Mouse (Mus musculus): ENCODE measurements around the gene Lrch3. TPM values are rescaled to one million over a fixed set of nuclear protein-coding genes. Genes with fewer than 3 reads are reported as not detected.

Lrch3 gene
- polyA plus RNA-seq, 1 experiment from 2014 or later: 24.3 TPM

DNA sequence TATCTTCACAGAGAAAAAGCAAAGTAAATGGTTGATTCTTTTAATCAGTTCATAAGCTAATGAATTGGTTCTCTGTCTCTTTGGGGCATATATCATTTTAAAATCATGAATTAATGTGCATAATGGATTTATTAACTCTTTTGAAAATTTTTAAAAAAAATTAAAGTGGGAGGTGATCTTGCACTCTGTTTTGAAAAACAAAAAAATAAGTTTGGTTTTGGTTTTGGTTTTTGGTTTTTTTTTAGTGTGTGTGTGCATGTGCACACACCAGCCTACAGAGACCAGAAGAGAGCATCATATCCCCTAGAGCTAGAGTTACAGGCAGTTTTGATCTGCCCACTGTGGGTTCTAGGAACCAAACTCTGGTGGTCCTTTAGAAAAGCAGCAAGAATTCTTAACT is 35.4 kb downstream of the Lrch3 start:
- Histone ChIP-seq H3K4me3 (ENCODE audit: low read depth, low read length) (no peak overlapping the region), H3K36me3 (ENCODE audit: control insufficient read depth, insufficient read depth, low read length) (peaks cover 8% of the 10 kb centered on the region; the same call in 1 of the 2 replicates), H3K27ac (ENCODE audit: low read depth, low read length) (no peak overlapping the region), H3K27me3 (replicated peaks; ENCODE audit: control insufficient read depth, insufficient read depth, low read length) (no peaks in the 10 kb centered on the region), H3K9me3 (replicated peaks; ENCODE audit: control insufficient read depth, low read length) (no peaks in the 10 kb centered on the region), H3K4me2 (ENCODE audit: low read length) (no peak overlapping the region), H3K9ac (ENCODE audit: low read length) (no peak overlapping the region), H3K4me1 (ENCODE audit: control insufficient read depth, insufficient read depth, low read length) (no peaks in the 10 kb centered on the region)
- DNase-seq (ENCODE audit: low spot score) (no peak), ATAC-seq (no peak)

DNA sequence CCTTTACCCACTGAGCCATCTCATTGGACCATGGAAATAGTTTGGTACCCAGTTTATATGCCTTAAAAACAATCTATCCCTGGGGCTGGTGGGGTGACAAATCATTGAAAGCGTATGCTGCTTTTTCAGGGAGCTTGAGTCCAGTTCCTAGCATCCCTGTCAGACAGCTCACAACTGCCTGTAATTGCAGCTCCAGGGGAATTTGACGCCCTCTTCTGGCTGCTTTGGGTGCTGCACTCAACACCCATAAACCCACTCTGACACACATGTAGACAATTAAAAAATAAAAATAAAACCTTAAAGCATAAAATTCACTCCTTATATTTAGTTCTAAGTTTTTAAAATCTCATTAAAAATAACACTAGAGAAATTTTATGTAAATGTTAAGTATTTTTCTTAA is 37.2 kb downstream of the Lrch3 start:
- H3K27ac ChIP-seq (ENCODE audit: low read depth, low read length): no peak overlapping the region
- no peak for ATAC-seq
- H3K4me2 ChIP-seq (ENCODE audit: low read length): no peak overlapping the region
- no peak for DNase-seq (ENCODE audit: low spot score)
- 88% methylated on average over 2 of the region's 2 CpGs for WGBS
- H3K36me3 ChIP-seq (ENCODE audit: control insufficient read depth, insufficient read depth, low read length): peaks cover 16% of the 10 kb centered on the region
- no peaks in the 10 kb centered on the region for H3K4me1 ChIP-seq (ENCODE audit: control insufficient read depth, insufficient read depth, low read length)
- no peaks in the 10 kb centered on the region for H3K9me3 ChIP-seq (replicated peaks; ENCODE audit: control insufficient read depth, low read length)
- H3K4me3 ChIP-seq (ENCODE audit: low read depth, low read length): no peak overlapping the region
- H3K9ac ChIP-seq (ENCODE audit: low read length): no peak overlapping the region
- H3K27me3 ChIP-seq (replicated peaks; ENCODE audit: control insufficient read depth, insufficient read depth, low read length): no peaks in the 10 kb centered on the region

DNA sequence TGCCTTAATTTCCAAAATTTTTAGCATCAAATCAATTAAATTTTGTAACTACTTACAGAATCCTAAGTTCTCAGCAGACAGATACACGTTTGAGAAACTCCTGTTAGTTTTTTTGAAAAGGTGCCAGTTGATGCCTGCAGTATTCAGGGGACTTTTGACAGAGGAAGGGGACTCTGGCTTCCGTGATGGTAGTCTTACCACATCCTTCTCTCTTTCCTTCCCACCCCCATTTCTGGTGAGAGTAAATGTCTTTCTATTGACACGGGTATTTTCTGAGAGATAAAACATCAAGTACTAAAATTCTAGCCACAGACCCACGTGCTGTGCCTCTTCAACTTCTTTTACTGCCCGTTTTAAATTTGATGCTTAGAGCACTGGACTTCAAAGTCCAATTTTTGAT is 39.9 kb downstream of the Lrch3 start:
- Histone ChIP-seq H3K9me3 (replicated peaks; ENCODE audit: control insufficient read depth, low read length) (no peaks in the 10 kb centered on the region), H3K27ac (ENCODE audit: low read depth, low read length) (no peak overlapping the region), H3K27me3 (replicated peaks; ENCODE audit: control insufficient read depth, insufficient read depth, low read length) (no peaks in the 10 kb centered on the region), H3K4me3 (ENCODE audit: low read depth, low read length) (no peak overlapping the region), H3K9ac (ENCODE audit: low read length) (no peak overlapping the region), H3K36me3 (ENCODE audit: control insufficient read depth, insufficient read depth, low read length) (peaks cover 20% of the 10 kb centered on the region), H3K4me1 (ENCODE audit: control insufficient read depth, insufficient read depth, low read length) (no peaks in the 10 kb centered on the region), H3K4me2 (ENCODE audit: low read length) (no peak overlapping the region)
- WGBS: 84% methylated on average over 5 of the region's 5 CpGs
- ATAC-seq (no peak), DNase-seq (ENCODE audit: low spot score) (no peak)

DNA sequence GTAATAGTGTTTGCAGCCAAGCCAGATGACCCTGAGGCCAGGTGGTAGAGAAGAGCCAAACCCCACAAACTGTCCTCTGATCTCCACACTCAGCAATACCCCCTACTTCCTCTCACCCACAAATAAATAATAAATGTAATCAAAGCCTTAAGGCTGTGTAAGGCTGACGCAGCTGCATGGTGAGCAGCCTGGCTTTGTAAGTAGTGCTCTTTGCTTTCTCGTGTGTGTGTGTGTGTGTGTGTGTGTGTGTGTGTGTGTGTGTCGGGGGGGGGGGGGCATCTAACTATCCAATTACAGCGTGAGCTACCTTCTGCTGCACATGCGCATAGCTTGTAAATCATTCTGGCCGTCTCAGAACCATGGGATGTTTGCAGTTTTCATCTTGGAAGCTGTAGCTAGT is 40.4 kb downstream of the Lrch3 start:
- H3K27me3 ChIP-seq (replicated peaks; ENCODE audit: control insufficient read depth, insufficient read depth, low read length): no peaks in the 10 kb centered on the region
- no peak for DNase-seq (ENCODE audit: low spot score)
- no peak overlapping the region for H3K4me2 ChIP-seq (ENCODE audit: low read length)
- WGBS: 73% methylated on average over 6 of the region's 6 CpGs
- no peak overlapping the region for H3K4me3 ChIP-seq (ENCODE audit: low read depth, low read length)
- peaks cover 21% of the 10 kb centered on the region for H3K36me3 ChIP-seq (ENCODE audit: control insufficient read depth, insufficient read depth, low read length)
- ATAC-seq: no peak
- H3K4me1 ChIP-seq (ENCODE audit: control insufficient read depth, insufficient read depth, low read length): no peaks in the 10 kb centered on the region
- no peak overlapping the region for H3K27ac ChIP-seq (ENCODE audit: low read depth, low read length)
- H3K9ac ChIP-seq (ENCODE audit: low read length): no peak overlapping the region
- H3K9me3 ChIP-seq (replicated peaks; ENCODE audit: control insufficient read depth, low read length): no peaks in the 10 kb centered on the region

DNA sequence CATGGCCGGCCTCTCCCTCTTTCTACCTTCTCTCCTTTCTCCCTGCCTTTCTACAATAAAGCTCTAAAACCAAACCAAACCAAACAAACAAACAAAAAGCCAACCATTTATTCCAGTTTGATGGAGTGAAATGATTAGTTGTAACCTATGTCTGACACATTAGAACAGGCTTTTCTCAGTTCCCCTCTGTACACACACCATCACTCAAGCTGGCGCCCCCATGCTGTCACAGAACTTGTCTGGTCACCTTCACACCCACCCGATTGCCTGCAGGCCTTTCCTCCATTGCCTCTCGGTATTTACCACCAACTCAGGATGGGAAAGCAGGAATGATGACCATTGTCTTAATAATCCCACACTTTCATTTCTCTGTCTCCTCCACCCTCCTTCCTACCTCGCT is 43.0 kb downstream of the Lrch3 start:
- Histone ChIP-seq H3K4me2 (ENCODE audit: low read length) (no peak overlapping the region), H3K9me3 (replicated peaks; ENCODE audit: control insufficient read depth, low read length) (no peaks in the 10 kb centered on the region), H3K27ac (ENCODE audit: low read depth, low read length) (no peak overlapping the region), H3K9ac (ENCODE audit: low read length) (no peak overlapping the region), H3K4me1 (ENCODE audit: control insufficient read depth, insufficient read depth, low read length) (no peaks in the 10 kb centered on the region), H3K27me3 (replicated peaks; ENCODE audit: control insufficient read depth, insufficient read depth, low read length) (no peaks in the 10 kb centered on the region), H3K4me3 (ENCODE audit: low read depth, low read length) (no peak overlapping the region), H3K36me3 (ENCODE audit: control insufficient read depth, insufficient read depth, low read length) (peaks cover 36% of the 10 kb centered on the region)
- DNase-seq (ENCODE audit: low spot score): no peak
- no peak for ATAC-seq
- WGBS: 72% methylated on average over 5 of the region's 5 CpGs

DNA sequence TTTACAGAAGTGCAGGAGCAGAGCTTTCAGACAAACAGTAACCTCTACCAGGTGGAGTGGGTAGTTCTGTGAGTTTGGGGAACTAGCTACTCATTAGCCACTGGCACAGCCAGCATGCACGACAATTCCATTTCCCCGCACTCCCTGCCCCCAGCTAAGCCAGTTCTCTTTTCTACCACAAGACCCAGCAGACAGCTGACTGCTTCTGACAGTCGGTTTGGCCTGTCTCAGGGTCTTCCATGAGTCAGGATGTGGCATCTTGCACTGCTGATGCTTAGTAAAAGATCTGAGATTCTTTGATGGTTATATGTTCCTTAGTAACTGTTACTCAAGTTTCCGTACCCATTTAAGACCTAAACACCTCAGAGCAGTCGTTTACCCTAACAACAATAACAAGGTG is 58.6 kb downstream of the Lrch3 start:
- no peaks in the 10 kb centered on the region for H3K9me3 ChIP-seq (replicated peaks; ENCODE audit: control insufficient read depth, low read length)
- 74% methylated on average over 5 of the region's 5 CpGs for WGBS
- no peak overlapping the region for H3K4me2 ChIP-seq (ENCODE audit: low read length)
- H3K36me3 ChIP-seq (ENCODE audit: control insufficient read depth, insufficient read depth, low read length): peaks cover 33% of the 10 kb centered on the region
- no peaks in the 10 kb centered on the region for H3K27me3 ChIP-seq (replicated peaks; ENCODE audit: control insufficient read depth, insufficient read depth, low read length)
- H3K27ac ChIP-seq (ENCODE audit: low read depth, low read length): no peak overlapping the region
- no peak overlapping the region for H3K4me3 ChIP-seq (ENCODE audit: low read depth, low read length)
- no peak overlapping the region for H3K9ac ChIP-seq (ENCODE audit: low read length)
- H3K4me1 ChIP-seq (ENCODE audit: control insufficient read depth, insufficient read depth, low read length): no peaks in the 10 kb centered on the region
- DNase-seq (ENCODE audit: low spot score) (no peak), ATAC-seq (no peak)

DNA sequence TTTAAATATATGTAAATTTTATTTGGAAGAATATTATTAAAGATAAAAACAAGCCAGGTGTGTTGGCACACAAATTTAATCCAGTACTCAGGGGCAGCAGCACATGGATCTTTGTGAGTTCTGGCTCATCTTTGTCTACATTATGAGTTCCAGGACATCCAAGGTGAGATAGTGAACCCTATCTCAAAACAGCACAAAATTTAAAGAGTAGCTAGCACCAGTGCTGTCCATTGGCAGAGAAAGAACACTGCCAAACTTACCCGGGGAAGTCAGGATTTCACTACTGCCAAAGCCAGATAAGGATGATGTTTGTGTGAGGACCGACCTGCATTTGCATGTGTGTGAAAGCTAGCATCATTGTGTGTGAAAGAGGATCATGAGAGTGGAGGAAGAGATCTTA is 59.1 kb downstream of the Lrch3 start:
- no peak overlapping the region for H3K9ac ChIP-seq (ENCODE audit: low read length)
- H3K4me1 ChIP-seq (ENCODE audit: control insufficient read depth, insufficient read depth, low read length): no peaks in the 10 kb centered on the region
- WGBS: 84% methylated on average over 2 of the region's 2 CpGs
- H3K27me3 ChIP-seq (replicated peaks; ENCODE audit: control insufficient read depth, insufficient read depth, low read length): no peaks in the 10 kb centered on the region
- no peaks in the 10 kb centered on the region for H3K9me3 ChIP-seq (replicated peaks; ENCODE audit: control insufficient read depth, low read length)
- no peak overlapping the region for H3K27ac ChIP-seq (ENCODE audit: low read depth, low read length)
- no peak overlapping the region for H3K4me3 ChIP-seq (ENCODE audit: low read depth, low read length)
- ATAC-seq: no peak
- H3K36me3 ChIP-seq (ENCODE audit: control insufficient read depth, insufficient read depth, low read length): peaks cover 36% of the 10 kb centered on the region
- no peak overlapping the region for H3K4me2 ChIP-seq (ENCODE audit: low read length)
- DNase-seq (ENCODE audit: low spot score): no peak

DNA sequence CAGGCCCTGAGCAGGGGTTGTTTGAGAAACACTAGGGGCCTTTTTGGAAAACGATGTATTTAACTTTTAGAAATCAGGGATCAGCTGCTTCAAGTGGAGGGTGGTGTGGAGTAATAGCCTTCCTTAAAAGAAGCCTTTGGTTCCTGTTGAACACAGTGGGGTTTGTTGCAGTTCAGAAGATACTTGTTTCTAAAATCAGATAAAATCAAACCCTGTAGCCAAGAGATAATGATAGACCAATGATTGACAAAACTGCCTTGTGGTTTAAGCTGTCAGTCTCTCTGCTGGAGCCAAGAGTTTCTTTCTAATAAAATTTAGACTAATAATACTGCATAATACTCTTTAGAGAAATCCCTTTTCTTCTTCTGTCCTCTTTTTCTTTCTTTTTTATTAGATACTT is 66.3 kb downstream of the Lrch3 start:
- Histone ChIP-seq H3K4me1 (ENCODE audit: control insufficient read depth, insufficient read depth, low read length) (no peaks in the 10 kb centered on the region), H3K36me3 (ENCODE audit: control insufficient read depth, insufficient read depth, low read length) (peaks cover 70% of the 10 kb centered on the region), H3K27me3 (replicated peaks; ENCODE audit: control insufficient read depth, insufficient read depth, low read length) (no peaks in the 10 kb centered on the region), H3K9ac (ENCODE audit: low read length) (no peak overlapping the region), H3K27ac (ENCODE audit: low read depth, low read length) (no peak overlapping the region), H3K4me3 (ENCODE audit: low read depth, low read length) (no peak overlapping the region), H3K4me2 (ENCODE audit: low read length) (no peak overlapping the region), H3K9me3 (replicated peaks; ENCODE audit: control insufficient read depth, low read length) (no peaks in the 10 kb centered on the region)
- no peak for DNase-seq (ENCODE audit: low spot score)
- no peak for ATAC-seq
- 73% methylated on average over 1 of the region's 1 CpGs for WGBS

DNA sequence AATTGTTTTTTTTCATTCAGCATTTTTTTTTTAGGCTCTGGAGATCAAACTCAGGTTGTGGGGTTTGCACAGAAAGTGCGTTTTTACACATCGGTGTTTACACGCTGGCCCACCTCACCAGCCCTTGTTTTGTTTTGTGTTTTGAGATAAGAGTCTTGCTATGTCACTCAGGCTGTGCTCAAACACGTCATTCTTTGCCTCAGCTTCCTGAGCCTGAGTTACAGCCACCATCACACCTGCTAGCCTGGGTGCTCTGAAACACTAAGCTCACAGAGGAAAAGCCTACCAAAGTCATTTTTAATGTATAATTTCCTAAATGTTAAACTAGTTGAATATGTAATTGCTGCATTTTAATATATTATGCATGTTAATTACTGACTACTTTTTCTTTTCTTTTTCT is 67.5 kb downstream of the Lrch3 start:
- H3K4me3 ChIP-seq (ENCODE audit: low read depth, low read length): no peak overlapping the region
- H3K4me1 ChIP-seq (ENCODE audit: control insufficient read depth, insufficient read depth, low read length): no peaks in the 10 kb centered on the region
- no peak overlapping the region for H3K27ac ChIP-seq (ENCODE audit: low read depth, low read length)
- H3K9me3 ChIP-seq (replicated peaks; ENCODE audit: control insufficient read depth, low read length): no peaks in the 10 kb centered on the region
- ATAC-seq (no peak), DNase-seq (ENCODE audit: low spot score) (no peak)
- WGBS: 93% methylated on average over 4 of the region's 4 CpGs
- no peak overlapping the region for H3K9ac ChIP-seq (ENCODE audit: low read length)
- H3K36me3 ChIP-seq (ENCODE audit: control insufficient read depth, insufficient read depth, low read length): peaks cover 70% of the 10 kb centered on the region
- no peaks in the 10 kb centered on the region for H3K27me3 ChIP-seq (replicated peaks; ENCODE audit: control insufficient read depth, insufficient read depth, low read length)
- no peak overlapping the region for H3K4me2 ChIP-seq (ENCODE audit: low read length)

DNA sequence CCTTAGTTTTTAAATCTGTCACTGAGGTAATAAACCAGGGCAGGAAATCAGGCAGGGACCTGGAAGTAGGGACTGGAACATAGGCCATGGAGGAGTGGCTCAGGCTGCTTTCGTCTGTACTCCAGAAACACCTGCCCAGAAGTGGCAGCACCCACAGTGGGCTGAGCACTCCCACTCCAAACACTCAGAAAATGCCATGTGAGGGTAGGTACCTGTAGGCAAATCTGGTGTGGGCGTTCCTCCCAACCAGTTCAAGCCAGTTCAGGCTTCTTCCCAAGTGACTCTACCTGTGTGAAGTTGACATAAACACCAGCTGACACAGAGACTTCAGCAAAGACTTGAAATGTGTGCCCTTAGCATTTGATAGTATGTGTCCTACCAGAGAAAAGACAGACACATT is 70.7 kb downstream of the Lrch3 start:
- Histone ChIP-seq H3K4me2 (ENCODE audit: low read length) (no peak overlapping the region), H3K4me1 (ENCODE audit: control insufficient read depth, insufficient read depth, low read length) (no peaks in the 10 kb centered on the region), H3K36me3 (ENCODE audit: control insufficient read depth, insufficient read depth, low read length) (peaks cover 65% of the 10 kb centered on the region), H3K27ac (ENCODE audit: low read depth, low read length) (no peak overlapping the region), H3K9ac (ENCODE audit: low read length) (no peak overlapping the region), H3K27me3 (replicated peaks; ENCODE audit: control insufficient read depth, insufficient read depth, low read length) (no peaks in the 10 kb centered on the region), H3K4me3 (ENCODE audit: low read depth, low read length) (no peak overlapping the region), H3K9me3 (replicated peaks; ENCODE audit: control insufficient read depth, low read length) (no peaks in the 10 kb centered on the region)
- 92% methylated on average over 2 of the region's 2 CpGs for WGBS
- DNase-seq (ENCODE audit: low spot score): no peak
- no peak for ATAC-seq
